Mouse (Mus musculus) C2C12 (cell line): ENCODE measurements at regions not wholly inside any gene's neighbourhood (a gene's known extent, or its start where the extent isn't known, plus 50 kb on each side); places are given as distances from the start of the nearest gene placed in this dataset.
A peak's percentile ranks its signal among the peaks of the same experiment; 100 is the strongest.

Experiments used
- H3K27me3 ChIP-seq: one replicate; pipeline ENCODE4 v1.6.1; 2011; ENCODE audit not compliant: control insufficient read depth, insufficient read depth, insufficient read length
- H3K36me3 ChIP-seq: one replicate; pipeline ENCODE4 v1.6.1; 2011; ENCODE audit not compliant: control insufficient read depth, insufficient read depth
- H3K4me3 ChIP-seq: one replicate; pipeline ENCODE4 v1.5.1; 2011; ENCODE audit warnings: mild to moderate bottlenecking, control low read depth; ENCODE audit not compliant: poor library complexity, insufficient read depth, severe bottlenecking
- H3K79me2 ChIP-seq: one replicate; pipeline ENCODE4 v1.6.1; 2011; ENCODE audit not compliant: control insufficient read depth, insufficient read depth
- H3K79me3 ChIP-seq: one replicate; pipeline ENCODE4 v1.6.1; 2011; ENCODE audit warnings: low read depth, control low read depth
- H3ac ChIP-seq: one replicate; pipeline ENCODE3; 2011; ENCODE audit warnings: low read depth; ENCODE audit not compliant: control insufficient read depth, insufficient read length
- CEBPB ChIP-seq: IDR thresholded peaks from one replicate; pipeline ENCODE4 v1.6.1; 2011; ENCODE audit warnings: low read depth, mild to moderate bottlenecking, control low read depth, moderate library complexity
- CTCF ChIP-seq: IDR thresholded peaks from one replicate; pipeline ENCODE4 v1.5.1; 2011; ENCODE audit not compliant: control insufficient read depth, insufficient read depth, insufficient read length
- FOSL1 ChIP-seq: IDR thresholded peaks from one replicate; pipeline ENCODE4 v1.8.0; 2011; ENCODE audit warnings: mild to moderate bottlenecking, low read length; ENCODE audit not compliant: poor library complexity, insufficient read depth, severe bottlenecking
- MAX ChIP-seq: IDR thresholded peaks from one replicate; pipeline ENCODE4 v1.6.1; 2011; ENCODE audit warnings: mild to moderate bottlenecking, control low read depth
- MYOD1 ChIP-seq: IDR thresholded peaks from one replicate; pipeline ENCODE4 v1.6.1; 2011; ENCODE audit warnings: low read depth; ENCODE audit not compliant: control insufficient read depth, insufficient read length
- MYOG ChIP-seq: IDR thresholded peaks from one replicate; pipeline ENCODE4 v1.6.1; 2011; ENCODE audit not compliant: control insufficient read depth, insufficient read length; ENCODE audit errors: extremely low read depth
- USF1 ChIP-seq: IDR thresholded peaks from one replicate; pipeline ENCODE4 v1.6.1; 2011; ENCODE audit warnings: low read depth, mild to moderate bottlenecking, control low read depth, moderate library complexity

- Histone ChIP-seq H3ac (no peak overlapping the region), H3K27me3 (no peaks in the 10 kb centered on the region), H3K4me3 (no peak overlapping the region), H3K79me2 (no peaks in the 10 kb centered on the region), H3K36me3 (no peaks in the 10 kb centered on the region), H3K79me3 (no peaks in the 10 kb centered on the region)
- TF ChIP-seq FOSL1 (no peak), USF1 (no peak), MYOG (no peak), MYOD1 (no peak), CTCF (no peak), MAX (no peak), CEBPB (no peak)
Observed at GRCm38 (mm10) chr1:143912586-143912985, 91.4 kb downstream of the Rgs2 start.

GRCm38 (mm10) chr1:143911230-143911629, 92.7 kb downstream of the Rgs2 start:
- H3K4me3 ChIP-seq: no peak overlapping the region
- H3K79me2 ChIP-seq: no peaks in the 10 kb centered on the region

GRCm38 (mm10) chr1:143910530-143910929, 93.4 kb downstream of the Rgs2 start:
- Histone ChIP-seq H3ac (no peak overlapping the region), H3K4me3 (no peak overlapping the region), H3K36me3 (no peaks in the 10 kb centered on the region), H3K27me3 (no peaks in the 10 kb centered on the region), H3K79me2 (no peaks in the 10 kb centered on the region), H3K79me3 (no peaks in the 10 kb centered on the region)
- no peak for TF ChIP-seq MYOG

More at GRCm38 (mm10) chr1:143911230-143911629, 92.7 kb downstream of the Rgs2 start:
- H3K79me3 ChIP-seq: no peaks in the 10 kb centered on the region
- no peak for TF ChIP-seq CTCF
- peak; percentile 39 for TF ChIP-seq USF1
- H3ac ChIP-seq: no peak overlapping the region
- no peaks in the 10 kb centered on the region for H3K36me3 ChIP-seq
- H3K27me3 ChIP-seq: no peaks in the 10 kb centered on the region

- Histone ChIP-seq H3K79me3 (no peaks in the 10 kb centered on the region), H3K36me3 (no peaks in the 10 kb centered on the region), H3K27me3 (no peaks in the 10 kb centered on the region), H3K4me3 (no peak overlapping the region), H3ac (no peak overlapping the region), H3K79me2 (no peaks in the 10 kb centered on the region)
- TF ChIP-seq CTCF (no peak), CEBPB (no peak), USF1 (no peak), MYOG (no peak), MYOD1 (no peak), MAX (no peak), FOSL1 (no peak)
Observed at GRCm38 (mm10) chr1:143907312-143907711, 96.6 kb downstream of the Rgs2 start.

- Histone ChIP-seq H3K79me2 (no peaks in the 10 kb centered on the region), H3K79me3 (no peaks in the 10 kb centered on the region), H3K36me3 (no peaks in the 10 kb centered on the region), H3K4me3 (no peak overlapping the region), H3ac (no peak overlapping the region), H3K27me3 (no peaks in the 10 kb centered on the region)
- TF ChIP-seq USF1: no peak
- TF ChIP-seq MAX: no peak
- TF ChIP-seq MYOG: no peak
- no peak for TF ChIP-seq MYOD1
- TF ChIP-seq CTCF: no peak
- TF ChIP-seq FOSL1: no peak
- no peak for TF ChIP-seq CEBPB
Observed at GRCm38 (mm10) chr1:143906881-143907280, 97.1 kb downstream of the Rgs2 start.

GRCm38 (mm10) chr1:143903985-143904384, 100.0 kb downstream of the Rgs2 start:
- no peak overlapping the region for H3ac ChIP-seq
- TF ChIP-seq MAX: no peak
- no peak for TF ChIP-seq MYOG
- no peak for TF ChIP-seq CTCF
- TF ChIP-seq CEBPB: no peak
- no peak for TF ChIP-seq FOSL1
- TF ChIP-seq USF1: no peak
- no peak for TF ChIP-seq MYOD1
- no peaks in the 10 kb centered on the region for H3K79me2 ChIP-seq
- H3K36me3 ChIP-seq: no peaks in the 10 kb centered on the region
- H3K79me3 ChIP-seq: no peaks in the 10 kb centered on the region
- no peaks in the 10 kb centered on the region for H3K27me3 ChIP-seq
- H3K4me3 ChIP-seq: no peak overlapping the region

GRCm38 (mm10) chr1:143903234-143903633, 100.7 kb downstream of the Rgs2 start:
- no peaks in the 10 kb centered on the region for H3K79me2 ChIP-seq
- no peaks in the 10 kb centered on the region for H3K36me3 ChIP-seq
- H3K79me3 ChIP-seq: no peaks in the 10 kb centered on the region
- TF ChIP-seq FOSL1 (no peak), MYOD1 (no peak), USF1 (no peak), MYOG (no peak), CTCF (no peak), MAX (no peak), CEBPB (no peak)
- no peaks in the 10 kb centered on the region for H3K27me3 ChIP-seq
- H3K4me3 ChIP-seq: no peak overlapping the region
- no peak overlapping the region for H3ac ChIP-seq
